Mouse (Mus musculus) MEL (cell line): ENCODE results near the gene Cabp2. TPM values are rescaled to one million over a fixed set of nuclear protein-coding genes. Genes with fewer than 3 reads are reported as not detected.
A peak's percentile ranks its signal among the peaks of the same experiment; 100 is the strongest.
"Not testable (repeated sequence)": the region's sequence is repeated elsewhere in the genome, so short reads cannot be mapped to it uniquely, and the experiment has no call there.

Experiments
- DNase-seq: peaks from one replicate; pipeline ENCODE4 v3.0.0; 2011; ENCODE audit warnings: low read depth, low spot score
- H3K27ac ChIP-seq: 2 replicates; pipeline ENCODE4 v1.5.1; 2012; ENCODE audit warnings: low read depth, mild to moderate bottlenecking, control low read depth, low read length, moderate library complexity; ENCODE audit not compliant: control insufficient read depth
- H3K27me3 ChIP-seq, 2 experiments: fragments of 150-350 bp in 1 of 2; sonication (generic) in 1 of 2; 2 replicates each; pipeline ENCODE4 v1.6.1; 2012; ENCODE audit warnings: low read length in 2 of 2, mild to moderate bottlenecking in 2 of 2, improper control_type of control experiment in 1 of 2, moderate library complexity in 1 of 2; ENCODE audit not compliant: insufficient read depth in 2 of 2, control insufficient read depth in 1 of 2
- H3K36me3 ChIP-seq, 2 experiments: 2 replicates each; pipeline ENCODE4 v1.6.1; 2012 to 2014; ENCODE audit warnings: low read length in 2 of 2, improper control_type of control experiment in 1 of 2, inconsistent platforms in 1 of 2, mild to moderate bottlenecking in 1 of 2; ENCODE audit not compliant: insufficient read depth in 2 of 2, control insufficient read depth in 1 of 2
- H3K4me1 ChIP-seq, 2 experiments: fragments of 150-350 bp in 1 of 2; sonication (generic) in 1 of 2; 2 replicates each; pipeline ENCODE4 v1.6.1; 2012; ENCODE audit warnings: low read length in 2 of 2, improper control_type of control experiment in 1 of 2, mild to moderate bottlenecking in 1 of 2; ENCODE audit not compliant: insufficient read depth in 2 of 2, control insufficient read depth in 1 of 2
- H3K4me3 ChIP-seq, 2 experiments: fragments of 150-350 bp in 1 of 2; sonication (generic) in 1 of 2; 2 replicates each; pipeline ENCODE4 v1.5.1; 2012; ENCODE audit warnings: low read depth in 2 of 2, low read length in 2 of 2, mild to moderate bottlenecking in 2 of 2, moderate library complexity in 2 of 2, control low read depth in 1 of 2, improper control_type of control experiment in 1 of 2; ENCODE audit not compliant: control insufficient read depth in 1 of 2, insufficient read depth in 1 of 2
- H3K79me2 ChIP-seq: 2 replicates; pipeline ENCODE4 v1.6.1; 2012; ENCODE audit warnings: mild to moderate bottlenecking, low read length, moderate library complexity; ENCODE audit not compliant: control insufficient read depth, poor library complexity, insufficient read depth
- H3K9ac ChIP-seq: 2 replicates; pipeline ENCODE4 v1.6.1; 2012; ENCODE audit warnings: low read depth, mild to moderate bottlenecking, control low read depth, low read length, moderate library complexity; ENCODE audit not compliant: control insufficient read depth, poor library complexity, severe bottlenecking
- H3K9me3 ChIP-seq: fragments of 150-350 bp; sonication (generic); replicated peaks from 2 replicates; pipeline ENCODE4 v1.6.1; 2012; ENCODE audit warnings: mild to moderate bottlenecking, low read length, improper control_type of control experiment, moderate library complexity; ENCODE audit not compliant: insufficient read depth
- BHLHE40 ChIP-seq: IDR thresholded peaks from 2 replicates; pipeline ENCODE4 v1.6.1; 2012; ENCODE audit warnings: low read depth, mild to moderate bottlenecking, inconsistent platforms, low read length, improper control_type of control experiment, borderline replicate concordance
- ELF1 ChIP-seq: IDR thresholded peaks from 2 replicates; pipeline ENCODE4 v1.6.1; 2014; ENCODE audit warnings: low read depth, mild to moderate bottlenecking, inconsistent platforms, low read length, improper control_type of control experiment, moderate library complexity
- EP300 ChIP-seq, 2 experiments: IDR thresholded peaks; 2 replicates each; pipeline ENCODE4 v1.6.1; 2011; ENCODE audit warnings: improper control_type of control experiment in 2 of 2, low read length in 2 of 2, low read depth in 1 of 2, mild to moderate bottlenecking in 1 of 2
- ETS1 ChIP-seq: IDR thresholded peaks from 2 replicates; pipeline ENCODE4 v1.6.1; 2012; ENCODE audit warnings: low read depth, mild to moderate bottlenecking, inconsistent platforms, low read length, improper control_type of control experiment, moderate library complexity
- GATA1 ChIP-seq: IDR thresholded peaks from 2 replicates; pipeline ENCODE4 v1.6.1; 2011; ENCODE audit warnings: low read depth, low read length, improper control_type of control experiment
- HCFC1 ChIP-seq: IDR thresholded peaks from 2 replicates; pipeline ENCODE4 v1.6.1; 2012; ENCODE audit warnings: low read depth, mild to moderate bottlenecking, inconsistent platforms, low read length, improper control_type of control experiment, moderate library complexity
- KAT2A ChIP-seq: conservative IDR thresholded peaks from 2 replicates; pipeline ENCODE4 v1.6.1; 2012; ENCODE audit warnings: low read depth, low read length, improper control_type of control experiment, inconsistent platforms
- MYC ChIP-seq: IDR thresholded peaks from 2 replicates; pipeline ENCODE4 v1.6.1; 2011; ENCODE audit warnings: low read depth, mild to moderate bottlenecking, low read length, improper control_type of control experiment, moderate library complexity
- NELFE ChIP-seq: IDR thresholded peaks from 2 replicates; pipeline ENCODE4 v1.6.1; 2011; ENCODE audit warnings: low read depth, low read length, improper control_type of control experiment
- POLR2AphosphoS2 ChIP-seq: IDR thresholded peaks from 2 replicates; pipeline ENCODE4 v1.6.1; 2011; ENCODE audit warnings: low read length, improper control_type of control experiment
- POLR2AphosphoS5 ChIP-seq: IDR thresholded peaks from 2 replicates; pipeline ENCODE4 v1.6.1; 2012; ENCODE audit warnings: low read depth, borderline replicate concordance, mild to moderate bottlenecking, inconsistent platforms, low read length, moderate library complexity, mixed read lengths
- TAL1 ChIP-seq: IDR thresholded peaks from 2 replicates; pipeline ENCODE4 v1.6.1; 2012; ENCODE audit warnings: mild to moderate bottlenecking, inconsistent platforms, low read length, moderate library complexity, mixed read lengths
- TBP ChIP-seq: IDR thresholded peaks from 2 replicates; pipeline ENCODE4 v1.8.0; 2011; ENCODE audit warnings: low read depth, low read length, improper control_type of control experiment
- USF1 ChIP-seq: IDR thresholded peaks from 2 replicates; pipeline ENCODE4 v1.6.1; 2014; ENCODE audit warnings: low read depth, mild to moderate bottlenecking, inconsistent platforms, low read length, improper control_type of control experiment, moderate library complexity
- USF2 ChIP-seq, 2 experiments: IDR thresholded peaks; 2 replicates each; pipeline ENCODE4 v1.6.1; 2011 to 2012; ENCODE audit warnings: improper control_type of control experiment in 2 of 2, low read length in 2 of 2, borderline replicate concordance in 1 of 2, inconsistent platforms in 1 of 2, low read depth in 1 of 2, mild to moderate bottlenecking in 1 of 2; ENCODE audit not compliant: insufficient read depth in 1 of 2
- ZMIZ1 ChIP-seq: IDR thresholded peaks from 2 replicates; pipeline ENCODE4 v1.6.1; 2012; ENCODE audit warnings: low read depth, mild to moderate bottlenecking, inconsistent platforms, low read length, improper control_type of control experiment, moderate library complexity
- polyA plus RNA-seq, 2 experiments: library from polyadenylated mRNA; stranded (reverse) in 1 of 2; unstranded in 1 of 2; fragments of >175 nt in 1 of 2; fragments of >200 nt in 1 of 2; gene quantifications; 2 replicates each; pipeline versions ENCODE4 v1.2.1 to v1.2.4; 2012; ENCODE audit warnings: low replicate concordance in 2 of 2, low read depth in 1 of 2; ENCODE audit not compliant: insufficient read length in 2 of 2, insufficient read depth in 1 of 2, missing spikeins in 1 of 2
- total RNA-seq: library from RNA; depleted of rRNA; stranded (reverse); fragments of 300-350 nt; gene quantifications from 2 replicates; pipeline ENCODE4 v1.2.3, GENCODE M21; 2012

The Cabp2 gene
- total and polyA plus RNA-seq, 3 experiments = 0.14 TPM; not detected in 2

GRCm38 (mm10) chr19:4060899-4061465 is 20.4 kb upstream of the Cabp2 start:
- TF ChIP-seq GATA1 (peak; percentile 13; the same call in 1 of the 2 replicates), ELF1 (no peak)
- no peak overlapping the region for H3K27ac ChIP-seq

GRCm38 (mm10) chr19:4063357-4063756 is 18.0 kb upstream of the Cabp2 start:
- H3K79me2 ChIP-seq, H3K9me3 ChIP-seq, H3K9ac ChIP-seq, H3K4me3 ChIP-seq, H3K27me3 ChIP-seq, DNase-seq, H3K36me3 ChIP-seq: not testable (repeated sequence)
- Histone ChIP-seq H3K4me1 (peaks cover 3 to 10% of the 10 kb centered on the region in 2 experiments; a peak in 3 of 4 replicates), H3K27ac (peak overlapping the region; percentile 36; the same call in 1 of the 2 replicates)

More at GRCm38 (mm10) chr19:4060899-4061465, 20.4 kb upstream of the Cabp2 start:
- Histone ChIP-seq H3K9me3 (no peaks in the 10 kb centered on the region), H3K36me3 (peaks cover 0 to 2% of the 10 kb centered on the region in 2 experiments; a peak in 2 of 4 replicates), H3K9ac (no peak overlapping the region), H3K4me3 (no peak overlapping the region), H3K4me1 (peaks cover 3 to 10% of the 10 kb centered on the region in 2 experiments; a peak in 3 of 4 replicates), H3K27me3 (no peaks in the 10 kb centered on the region), H3K79me2 (no peaks in the 10 kb centered on the region)
- no peak for DNase-seq

- not testable (repeated sequence) for H3K27ac ChIP-seq, H3K36me3 ChIP-seq, H3K79me2 ChIP-seq, H3K4me1 ChIP-seq, H3K4me3 ChIP-seq, H3K27me3 ChIP-seq, DNase-seq, H3K9me3 ChIP-seq, H3K9ac ChIP-seq
Measured at GRCm38 (mm10) chr19:4064501-4064900, 16.9 kb upstream of the Cabp2 start.

- H3K9ac ChIP-seq = no peak overlapping the region
- no peak for TF ChIP-seq KAT2A
- no peak for TF ChIP-seq MYC
- no peak for TF ChIP-seq USF2 (IDR thresholded peaks at IDR 0.05; ENCODE audit: borderline replicate concordance in 1 of 2, insufficient read depth in 1 of 2, low read depth in 1 of 2, low read length in 2 of 2)
- no peak for TF ChIP-seq NELFE
- TF ChIP-seq TBP = no peak
- TF ChIP-seq USF1 = no peak
- TF ChIP-seq TAL1 = no peak
- no peak for TF ChIP-seq EP300 (IDR thresholded peaks at IDR 0.05; ENCODE audit: low read depth in 1 of 2, low read length in 2 of 2)
- no peak for TF ChIP-seq ZMIZ1
- TF ChIP-seq ETS1 = no peak
- TF ChIP-seq BHLHE40 = no peak
- no peak for TF ChIP-seq HCFC1
- TF ChIP-seq POLR2AphosphoS5 = no peak
- no peak for TF ChIP-seq POLR2AphosphoS2
- no peaks in the 10 kb centered on the region for H3K36me3 ChIP-seq
- H3K4me1 ChIP-seq = peaks cover 0 to 3% of the 10 kb centered on the region in 2 experiments; a peak in 1 of 4 replicates
- no peaks in the 10 kb centered on the region for H3K79me2 ChIP-seq
- peaks cover 0 to 2% of the 10 kb centered on the region in 2 experiments; a peak in 2 of 4 replicates for H3K27me3 ChIP-seq
- DNase-seq = no peak
- no peak overlapping the region for H3K27ac ChIP-seq
- no peaks in the 10 kb centered on the region for H3K9me3 ChIP-seq
- no peak overlapping the region for H3K4me3 ChIP-seq
Measured at GRCm38 (mm10) chr19:4066280-4066679, 15.1 kb upstream of the Cabp2 start.
